Mouse (Mus musculus) liver, adult 2 months (tissue): ENCODE results near the gene Chit1.

Source experiments
- CTCF ChIP-seq: fragments of 200-500 bp; IDR thresholded peaks from 2 replicates; pipeline ENCODE4 v1.5.1; 2011; ENCODE audit warnings: low read depth, low read length, control low read depth
- POLR2A ChIP-seq: fragments of 200-500 bp; IDR thresholded peaks from 2 replicates; pipeline ENCODE4 v1.6.1; 2011; ENCODE audit warnings: low read length, control low read depth; ENCODE audit not compliant: insufficient read depth; ENCODE audit errors: extremely low read depth

- TF ChIP-seq CTCF (no peak), POLR2A (no peak)
These were observed 82.7 kb downstream of the Chit1 start for GRCm38 (mm10) chr1:134193674-134194197.
